Mouse (Mus musculus) kidney, postnatal 4 days (tissue): ENCODE results near the gene Selplg.
A peak's percentile ranks its signal among the peaks of the same experiment; 100 is the strongest.

Source experiments
- DNase-seq, 2 experiments: peaks; one replicate each; pipeline ENCODE4 v3.0.0; 2021; ENCODE audit warnings: mixed read lengths in 2 of 2

Gene Selplg

GRCm38 (mm10) chr5:113853541-113853940 lies 21.1 kb upstream of the Selplg start:
- no peak for DNase-seq

GRCm38 (mm10) chr5:113852463-113852862 lies 20.0 kb upstream of the Selplg start:
- no peak for DNase-seq

DNA sequence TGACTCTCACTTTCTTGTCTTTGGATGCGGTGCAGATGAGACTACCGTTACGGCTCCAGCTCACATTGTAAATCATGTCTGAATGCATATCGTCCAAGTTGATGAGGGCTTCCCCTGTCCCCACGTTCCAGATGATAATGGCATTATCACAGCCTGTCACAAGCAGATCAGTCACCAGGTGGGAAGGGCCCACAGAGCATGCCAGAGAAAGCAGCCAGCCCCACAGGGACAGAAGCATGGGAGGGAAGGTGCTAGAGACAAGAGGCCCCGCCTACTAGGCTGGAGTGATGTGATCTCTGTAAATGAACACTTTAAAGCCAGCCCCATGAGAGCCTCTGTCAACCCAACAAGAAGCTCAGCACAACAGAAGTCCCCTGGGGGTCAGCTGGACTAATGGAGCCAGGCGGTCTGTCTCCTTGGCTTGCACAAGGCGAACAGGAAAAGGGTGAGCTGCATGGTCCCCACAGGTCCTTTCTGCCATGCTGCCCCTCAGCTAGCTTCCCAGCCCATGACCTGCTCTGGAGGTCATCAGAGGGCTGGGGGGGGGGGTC lies 18.3 kb upstream of the Selplg start:
- no peak for DNase-seq

- no peak for DNase-seq
These were observed 15.2 kb upstream of the Selplg start for GRCm38 (mm10) chr5:113847636-113848035.

DNA sequence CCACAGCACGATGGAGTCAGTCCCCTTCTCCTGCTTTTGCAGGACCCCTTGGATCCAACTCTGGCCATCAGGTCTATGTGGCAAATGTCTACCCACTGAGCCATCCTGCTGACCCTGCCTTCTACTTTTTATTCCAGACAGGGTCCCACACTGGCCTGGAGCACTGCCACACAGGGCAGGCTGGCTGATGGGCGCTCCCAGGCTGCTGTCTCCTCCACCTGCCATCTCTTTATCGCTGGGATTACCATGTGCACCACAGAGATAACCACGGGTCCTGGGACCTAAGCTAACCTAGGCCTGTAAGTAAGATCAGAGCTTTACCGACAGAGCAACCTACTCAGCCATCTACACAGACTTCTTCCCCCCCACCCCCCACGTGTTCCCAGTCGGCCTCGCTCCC lies 14.2 kb upstream of the Selplg start:
- DNase-seq = no peak

DNA sequence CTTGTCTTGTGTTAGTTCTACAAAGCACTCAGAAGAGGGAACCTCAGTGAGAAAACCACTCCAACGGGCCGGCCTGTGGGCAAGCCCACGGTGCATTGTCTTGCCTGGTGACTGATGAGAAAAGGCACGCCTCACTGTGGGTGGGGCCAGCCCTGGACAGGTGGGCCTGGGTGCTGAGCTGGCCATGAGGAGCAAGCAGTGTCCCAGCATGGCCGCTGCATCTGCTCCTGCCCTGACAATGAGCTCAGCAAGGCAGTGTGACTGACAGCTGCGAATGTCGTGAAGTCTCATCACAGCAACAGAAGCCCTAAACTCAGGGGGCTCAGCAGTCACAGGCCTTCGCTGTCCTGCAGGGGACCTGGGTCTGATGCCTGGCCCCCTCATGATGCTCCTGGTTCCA lies 13.2 kb upstream of the Selplg start:
- no peak for DNase-seq

DNA sequence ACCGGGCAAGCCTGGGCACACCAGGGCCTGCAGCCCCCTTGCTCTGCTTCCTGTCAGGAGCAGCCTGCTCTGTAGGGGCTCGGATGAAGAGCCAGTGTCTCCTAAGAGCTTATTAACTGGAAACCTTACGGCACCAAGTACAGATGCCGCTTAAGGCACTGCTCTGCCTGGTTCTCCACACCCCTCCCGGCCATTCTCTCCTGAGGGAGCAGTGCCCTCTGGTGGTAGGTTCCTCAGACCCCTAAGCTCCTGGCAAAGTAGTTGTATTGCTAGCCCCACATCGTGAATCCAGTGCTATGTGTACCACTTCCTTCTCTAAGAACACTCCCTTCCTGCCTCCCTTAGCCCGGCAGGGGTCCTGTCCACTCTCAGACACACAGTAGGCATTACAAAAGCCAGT lies 12.3 kb upstream of the Selplg start:
- peak; percentile 80 to 82 for DNase-seq

- no peak for DNase-seq
These were observed 11.7 kb upstream of the Selplg start for GRCm38 (mm10) chr5:113844106-113844505.

DNA sequence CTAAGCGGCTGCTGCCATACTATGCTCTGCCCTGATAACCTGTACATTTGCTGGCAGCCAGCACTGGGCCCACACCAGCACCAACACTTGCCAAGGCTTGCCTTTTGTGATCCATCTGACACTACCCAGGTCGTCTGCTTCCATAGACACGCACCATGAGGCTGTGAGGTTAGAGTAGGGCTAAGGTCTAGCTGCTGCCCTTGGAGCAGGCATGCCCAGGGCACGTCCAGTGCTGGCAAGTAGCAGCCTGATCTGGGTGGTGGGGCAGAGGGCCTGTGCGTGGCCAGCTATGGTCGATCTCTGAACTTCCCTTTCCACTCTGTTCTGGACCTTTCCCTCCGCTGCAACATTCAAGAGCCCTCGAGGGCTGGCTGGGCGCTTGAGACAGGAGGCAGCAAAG lies 10.5 kb upstream of the Selplg start:
- no peak for DNase-seq

- DNase-seq = no peak
These were observed 9.8 kb upstream of the Selplg start for GRCm38 (mm10) chr5:113842244-113842643.

- no peak for DNase-seq
These were observed 9.1 kb upstream of the Selplg start for GRCm38 (mm10) chr5:113841243-113842225.

DNA sequence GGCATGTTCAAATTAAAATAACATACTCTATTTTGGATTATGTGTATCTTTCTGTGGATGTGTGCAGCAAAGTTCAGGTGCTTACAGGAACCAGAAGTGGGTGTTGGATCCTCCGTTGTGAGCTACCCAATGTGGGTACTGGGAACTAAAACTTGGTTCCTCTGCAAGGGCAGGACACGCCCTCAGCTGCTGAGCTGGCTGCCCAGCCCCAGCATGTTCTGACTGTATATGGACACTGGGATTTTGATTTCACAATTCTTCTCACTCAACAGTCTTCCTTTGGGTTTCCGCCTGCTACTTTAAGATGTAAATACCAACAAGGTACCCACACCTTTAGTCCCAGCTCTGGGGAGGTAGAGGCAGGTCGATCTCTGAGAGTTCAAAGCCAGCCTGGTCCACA lies 8.0 kb upstream of the Selplg start:
- no peak for DNase-seq

GRCm38 (mm10) chr5:113836961-113837360 lies 4.5 kb upstream of the Selplg start:
- no peak for DNase-seq

- DNase-seq = no peak
These were observed 988 bp upstream of the Selplg start for GRCm38 (mm10) chr5:113833316-113833947.

GRCm38 (mm10) chr5:113831741-113832140 lies 703 bp downstream of the Selplg start:
- DNase-seq = no peak

DNA sequence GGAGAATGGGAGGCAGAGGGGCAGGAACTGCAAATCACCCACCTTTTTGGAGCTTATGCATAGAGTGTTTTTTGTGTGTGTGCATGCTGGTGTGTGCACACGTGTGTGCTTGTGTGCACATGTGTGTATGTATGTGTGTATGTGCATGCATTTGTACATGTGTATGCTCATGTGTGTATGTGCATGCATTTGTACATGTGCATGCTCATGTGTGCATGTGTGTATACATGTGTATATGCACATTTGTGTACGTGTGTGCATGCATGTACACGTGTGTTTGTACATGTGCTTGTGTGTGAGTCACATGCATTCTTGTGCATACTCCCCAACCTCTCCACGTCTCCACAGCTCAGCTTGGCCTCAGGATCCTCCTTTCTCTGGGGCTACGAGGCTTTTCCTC lies 1.6 kb downstream of the Selplg start:
- no peak for DNase-seq

DNA sequence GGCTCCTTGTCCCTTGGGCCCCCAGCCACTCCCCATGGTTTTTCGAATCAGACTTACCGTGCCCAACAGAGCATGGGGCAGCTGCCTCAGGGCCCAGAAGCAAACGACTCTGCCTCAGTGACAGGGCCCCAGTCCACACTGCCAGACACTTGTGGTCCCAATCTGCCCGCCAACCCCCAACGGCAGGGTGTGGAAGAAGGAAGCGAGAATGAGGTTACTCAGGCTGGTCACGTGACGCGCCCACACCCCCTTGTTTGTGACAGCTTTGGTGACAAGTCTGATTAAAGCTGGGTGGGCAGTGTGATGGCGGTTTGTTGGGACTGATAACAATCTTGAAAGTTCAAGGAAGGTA lies 2.2 kb downstream of the Selplg start:
- DNase-seq = peak in 1 of 2 experiments; percentile 47

DNA sequence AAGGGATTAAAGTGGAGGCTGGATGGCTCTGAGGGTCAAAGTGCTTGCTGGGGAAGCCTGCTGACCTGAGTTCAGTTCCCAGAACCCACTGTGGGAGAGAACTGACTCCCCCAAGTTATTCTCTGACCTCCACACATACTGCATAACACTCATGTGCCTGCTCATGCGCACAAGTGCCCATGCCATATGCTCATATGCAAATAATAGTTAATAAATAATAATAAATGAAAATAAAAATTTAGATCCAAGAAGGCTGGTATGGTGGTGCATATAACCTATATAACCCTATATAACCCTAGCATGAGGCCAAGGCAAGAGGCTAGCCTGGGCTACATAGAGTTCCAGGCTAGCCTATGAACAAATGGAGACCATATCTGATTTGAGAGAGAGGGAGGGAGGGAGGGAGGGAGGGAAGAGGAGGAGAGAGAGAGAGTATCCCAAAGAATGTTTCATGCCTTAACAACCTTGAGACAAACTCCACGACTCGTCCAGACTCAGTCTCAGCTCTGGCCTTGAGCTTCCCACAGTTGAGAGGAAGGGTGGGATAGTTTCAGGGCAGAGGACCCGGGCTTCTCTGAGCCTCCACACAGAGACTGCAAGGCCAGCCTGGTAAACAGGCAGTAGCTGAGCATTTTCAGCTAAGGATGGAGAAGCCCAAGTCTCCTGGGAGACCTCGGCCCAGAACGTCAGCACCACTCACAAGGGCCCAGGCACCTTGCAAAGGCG lies 2.7 kb downstream of the Selplg start:
- DNase-seq = no peak

- DNase-seq = peak; percentile 63 to 76
These were observed 4.0 kb downstream of the Selplg start for GRCm38 (mm10) chr5:113828481-113828880.

- DNase-seq = no peak
These were observed 4.4 kb downstream of the Selplg start for GRCm38 (mm10) chr5:113827991-113828411.

GRCm38 (mm10) chr5:113826619-113827018 lies 5.8 kb downstream of the Selplg start:
- no peak for DNase-seq

- no peak for DNase-seq
These were observed 6.9 kb downstream of the Selplg start for GRCm38 (mm10) chr5:113825558-113825957.

- DNase-seq = no peak
These were observed 8.2 kb downstream of the Selplg start for GRCm38 (mm10) chr5:113824228-113824627.
